7 mouse cellular contexts compared by ENCODE assay signal in the genomic region with DNA sequence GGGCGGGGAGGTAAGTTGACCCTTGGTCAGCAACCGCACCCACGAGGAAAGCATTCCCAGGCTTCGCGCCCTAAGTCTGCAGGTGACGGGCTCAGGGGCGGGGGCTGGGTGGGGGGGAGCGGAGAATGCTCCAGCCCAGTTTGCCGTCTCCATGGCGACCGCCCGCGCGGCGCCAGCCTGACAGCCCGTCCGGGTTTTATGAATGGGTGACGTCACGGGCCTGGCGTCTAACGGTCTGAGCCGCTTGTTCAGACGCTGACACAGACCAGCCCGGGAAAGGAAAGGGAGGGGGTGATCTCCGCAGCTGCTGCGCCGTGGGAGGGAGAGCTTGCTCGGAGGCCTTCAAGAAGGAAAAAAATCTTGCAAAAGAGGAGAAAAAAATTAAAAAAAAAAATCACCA. TPM values are rescaled to one million over a fixed set of nuclear protein-coding genes. Genes with fewer than 3 reads are reported as not detected.
DNase-seq lines count a peak whose midpoint lies in the region; ATAC-seq lines count a peak whose summit lies in the region.

No protein-coding gene starts in this region.

- peak overlapping the region; percentile 52 for H3K9ac ChIP-seq in midbrain, embryonic 13.5 days (replicated peaks)

- peak overlapping the region; percentile 91 for H3K4me3 ChIP-seq in limb, embryonic 10.5 days
- H3K4me3 ChIP-seq in midbrain, embryonic 13.5 days (replicated peaks): peak overlapping the region; percentile 60

- peak overlapping the region; percentile 91 for H3K4me2 ChIP-seq in midbrain, embryonic 13.5 days (replicated peaks)

- peaks cover 84% of the 10 kb centered on the region for H3K4me1 ChIP-seq in limb, embryonic 10.5 days
- peaks cover 59% of the 10 kb centered on the region for H3K4me1 ChIP-seq in midbrain, embryonic 13.5 days (replicated peaks)

- peak; percentile 98 for DNase-seq in adrenal gland, adult 2 months
- DNase-seq in embryo, embryonic 11.5 days (ENCODE audit: low read depth, low spot score): peak; percentile 97
- peak; percentile 100 for DNase-seq in heart, adult 11 months
- DNase-seq in kidney, adult 11 months: peak; percentile 96
- peak; percentile 99 for DNase-seq in limb, embryonic 10.5 days (ENCODE audit: low spot score)
- DNase-seq in spleen, postnatal 10 days (ENCODE audit: low spot score in 2 of 2): peak; percentile 43 to 79

- H3K9me3 ChIP-seq in limb, embryonic 10.5 days (replicated peaks): no peaks in the 10 kb centered on the region
- no peaks in the 10 kb centered on the region for H3K9me3 ChIP-seq in midbrain, embryonic 13.5 days

- H3K27ac ChIP-seq in limb, embryonic 10.5 days: peak overlapping the region; percentile 96
- peak overlapping the region; percentile 82; the same call in 1 of the 2 replicates for H3K27ac ChIP-seq in midbrain, embryonic 13.5 days

- peaks cover 7% of the 10 kb centered on the region; the same call in 1 of the 2 replicates for H3K36me3 ChIP-seq in limb, embryonic 10.5 days
- no peaks in the 10 kb centered on the region for H3K36me3 ChIP-seq in midbrain, embryonic 13.5 days

- 0% methylated on average over 28 of the region's 28 CpGs for WGBS in limb, embryonic 10.5 days
- WGBS in midbrain, embryonic 13.5 days: under 1% methylated on average over 28 of the region's 28 CpGs

- H3K27me3 ChIP-seq in limb, embryonic 10.5 days (ENCODE audit: low read depth, poor library complexity, severe bottlenecking): no peaks in the 10 kb centered on the region
- H3K27me3 ChIP-seq in midbrain, embryonic 13.5 days: peaks cover 6% of the 10 kb centered on the region

- ATAC-seq in midbrain, embryonic 13.5 days: peak; percentile 90

RNA-seq across cellular contexts. Expression of gene Id1, which starts 1.1 kb away (rescaled TPM):
- total RNA-seq in adrenal gland, adult 2 months (2021): 10 to 100 TPM; 41.5 to 67.3 TPM
- polyA plus RNA-seq in adrenal gland, adult 2 months (2012; rRNA removed): 186 and 275 TPM in 2 replicates
- polyA plus RNA-seq in limb, embryonic 10.5 days (2016; fragmentation: Nextera tagmentation; extraction: Ambion mirVana): 132 and 178 TPM in 2 replicates
- 32.8 and 39.4 TPM in 2 replicates for polyA plus RNA-seq in midbrain, embryonic 13.5 days (2015; fragmentation: Nextera tagmentation; extraction: Ambion mirVana)

RNA-seq across cellular contexts. Expression of gene Cox4i2, which starts 19.0 kb away (rescaled TPM):
- total RNA-seq in adrenal gland, adult 2 months (2021): 1 to 10 TPM; 1.4 to 3.4 TPM
- 3.9 and 4.4 TPM in 2 replicates for polyA plus RNA-seq in adrenal gland, adult 2 months (2012; rRNA removed)
- 11.2 and 18.4 TPM in 2 replicates for polyA plus RNA-seq in limb, embryonic 10.5 days (2016; fragmentation: Nextera tagmentation; extraction: Ambion mirVana)
- 4.1 and 5.5 TPM in 2 replicates for polyA plus RNA-seq in midbrain, embryonic 13.5 days (2015; fragmentation: Nextera tagmentation; extraction: Ambion mirVana)

RNA-seq across cellular contexts. Expression of gene Mcts2, which starts 48.1 kb away (rescaled TPM):
- 10 to 100 TPM; 26.7 to 32.9 TPM for total RNA-seq in adrenal gland, adult 2 months (2021)
- polyA plus RNA-seq in adrenal gland, adult 2 months (2012; rRNA removed): 1.9 and 2.3 TPM in 2 replicates
- polyA plus RNA-seq in limb, embryonic 10.5 days (2016; fragmentation: Nextera tagmentation; extraction: Ambion mirVana): 38.0 and 43.9 TPM in 2 replicates
- 42.7 and 44.1 TPM in 2 replicates for polyA plus RNA-seq in midbrain, embryonic 13.5 days (2015; fragmentation: Nextera tagmentation; extraction: Ambion mirVana)

Comparison
In these comparisons a context has a peak if more than half of its experiments do, and no peak if none do; other contexts are left out.
1. Peak in every context shown above with its lines: DNase-seq, ATAC-seq, H3K4me3 ChIP-seq and H3K27ac ChIP-seq.
2. RNA of gene Mcts2, which starts 48.1 kb away (polyA plus RNA-seq): 42.7 to 44.1 TPM in midbrain, embryonic 13.5 days and 38.0 to 43.9 TPM in limb, embryonic 10.5 days; 1.9 to 2.3 TPM in adrenal gland, adult 2 months; every median in the first group is over 10 times any median in the second.